Mouse (Mus musculus) lung, postnatal 4 days (tissue): ENCODE data around the gene Psmb3.
A peak's percentile ranks its signal among the peaks of the same experiment; 100 is the strongest.
"Not testable (repeated sequence)": the region's sequence is repeated elsewhere in the genome, so short reads cannot be mapped to it uniquely, and the experiment has no call there.

Experiments
- DNase-seq, 2 experiments: peaks; one replicate each; pipeline ENCODE4 v3.0.0; 2021

Psmb3 gene

GRCm38 (mm10) chr11:97695712-97696401 is 7.3 kb upstream of the Psmb3 start:
- no peak for DNase-seq

GRCm38 (mm10) chr11:97696669-97697068 is 6.5 kb upstream of the Psmb3 start:
- no peak for DNase-seq

- no peak for DNase-seq
Measured at GRCm38 (mm10) chr11:97697199-97697890, 5.9 kb upstream of the Psmb3 start.

GRCm38 (mm10) chr11:97697891-97698529 is 5.2 kb upstream of the Psmb3 start:
- DNase-seq: no peak

GRCm38 (mm10) chr11:97698741-97699611 is 4.2 kb upstream of the Psmb3 start:
- DNase-seq: peak; percentile 89

- peak; percentile 91 to 92 for DNase-seq
Measured at GRCm38 (mm10) chr11:97699626-97700002, 3.6 kb upstream of the Psmb3 start.

GRCm38 (mm10) chr11:97700003-97700745 is 3.0 kb upstream of the Psmb3 start, which contains the start of gene Pcgf2:
Gene Pcgf2 (minus strand): TSS chr11:97700497.
- DNase-seq: peak; percentile 88 to 94

- DNase-seq: peak; percentile 57 to 64
Measured at GRCm38 (mm10) chr11:97700746-97701580, 2.2 kb upstream of the Psmb3 start.

GRCm38 (mm10) chr11:97701581-97702392 is 1.4 kb upstream of the Psmb3 start:
- no peak for DNase-seq

- peak; percentile 91 to 95 for DNase-seq
Measured at GRCm38 (mm10) chr11:97702393-97702745, 830 bp upstream of the Psmb3 start.

GRCm38 (mm10) chr11:97710067-97710466 is 6.9 kb downstream of the Psmb3 start:
- not testable (repeated sequence) for DNase-seq

- no peak for DNase-seq
Measured at GRCm38 (mm10) chr11:97711200-97711900, 8.2 kb downstream of the Psmb3 start.

GRCm38 (mm10) chr11:97712286-97712685 is 9.1 kb downstream of the Psmb3 start:
- DNase-seq: no peak

GRCm38 (mm10) chr11:97713896-97714295 is 10.7 kb downstream of the Psmb3 start:
- no peak for DNase-seq

- DNase-seq: no peak
Measured at GRCm38 (mm10) chr11:97714356-97714755, 11.2 kb downstream of the Psmb3 start.

GRCm38 (mm10) chr11:97714784-97715760 is 11.9 kb downstream of the Psmb3 start:
- DNase-seq: peak in 1 of 2 experiments; percentile 47

GRCm38 (mm10) chr11:97716021-97716420 is 12.8 kb downstream of the Psmb3 start:
- no peak for DNase-seq
